Mouse (Mus musculus) heart, postnatal 14 days (tissue): ENCODE measurements around the gene Capn1. TPM values are rescaled to one million over a fixed set of nuclear protein-coding genes. Genes with fewer than 3 reads are reported as not detected.
"Not testable (repeated sequence)": the region's sequence is repeated elsewhere in the genome, so short reads cannot be mapped to it uniquely, and the experiment has no call there.

ENCODE experiments used
- DNase-seq, 2 experiments: peaks; one replicate each; pipeline ENCODE4 v3.0.0; 2021 to 2022
- intact Hi-C: fragments of 180-260 bp; cut with DNase I; formaldehyde crosslinking; loops from one replicate; pipeline ENCODE4 v1.15.1; 2025
- total RNA-seq, 2 experiments: library from RNA; stranded (reverse); gene quantifications; 2 replicates each; pipeline ENCODE4 v1.2.3; 2021

Capn1 gene
- total RNA-seq, 2 experiments from 2014 or later = 31.7 to 36.8 TPM

DNA sequence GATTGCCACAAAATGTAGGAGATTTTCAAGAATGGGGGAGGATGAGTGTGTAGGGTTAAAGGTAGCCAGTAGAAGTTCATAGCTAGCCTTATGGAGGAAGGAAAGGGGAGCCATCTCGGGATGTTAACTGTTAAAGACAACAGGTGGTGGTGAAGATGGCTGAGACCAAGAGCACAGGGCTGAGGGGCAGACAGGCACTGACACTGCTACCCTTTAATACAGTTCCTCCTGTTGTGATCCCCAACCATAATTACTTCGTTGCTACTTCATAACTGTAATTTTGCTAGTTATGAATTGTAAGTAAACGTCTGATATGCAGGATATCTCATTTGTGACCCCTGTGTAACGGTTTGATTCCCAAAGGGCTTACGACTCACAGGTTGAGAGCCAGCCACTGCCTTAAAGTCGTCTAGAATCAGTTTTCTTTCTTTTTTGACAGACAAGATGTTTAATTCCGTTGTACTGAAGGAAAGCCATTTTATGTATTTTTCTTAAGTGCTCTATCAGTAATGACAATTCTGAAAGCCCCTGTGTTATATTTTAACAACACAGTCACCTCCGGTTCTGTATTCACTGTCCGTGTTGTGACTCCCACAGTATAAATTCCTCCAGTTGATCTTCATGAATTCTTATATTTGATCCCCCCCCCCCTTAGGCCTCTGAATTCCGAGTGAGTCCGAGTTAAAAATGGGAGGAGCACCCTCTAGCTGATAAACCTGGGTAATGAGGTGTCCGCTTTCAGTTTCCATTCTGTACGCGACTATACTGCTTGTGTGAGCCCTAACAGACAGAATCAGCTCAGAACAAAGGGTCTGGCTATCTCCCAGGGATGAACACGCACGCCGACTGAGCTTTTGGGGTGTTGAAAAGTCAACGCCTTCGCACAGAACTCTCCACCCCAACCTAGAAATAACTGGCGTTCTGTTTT, 29.9 kb upstream of the Capn1 start:
- intact Hi-C loops = loop anchor here (2.0 to 5.0 kb wide), 3 partner anchors 81 to 128 kb away; partner anchors contain the start of genes Pola2 and Snx15
- DNase-seq = no peak

DNA sequence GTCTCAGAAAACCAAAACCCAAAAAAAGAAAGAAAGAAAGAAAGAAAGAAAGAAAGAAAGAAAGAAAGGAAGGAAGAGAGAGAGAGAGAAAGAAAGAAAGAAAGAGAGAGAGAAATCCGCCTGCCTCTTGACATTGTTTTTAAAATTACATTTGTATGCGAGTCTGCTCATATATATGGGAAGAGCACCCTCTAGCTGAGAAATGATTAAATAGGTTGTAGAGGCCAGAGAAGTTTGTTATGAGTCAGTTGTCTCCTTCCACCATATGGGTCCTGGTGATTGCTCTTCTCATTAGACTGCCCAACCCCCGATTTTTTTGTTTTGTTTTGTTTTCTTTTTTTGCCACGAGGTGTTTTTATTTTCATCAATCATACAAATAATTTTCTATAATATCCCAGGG, 28.4 kb upstream of the Capn1 start:
- intact Hi-C loops = loop anchor here (2.0 kb wide), 1 partner anchor 79 kb away; the partner anchor contains the start of gene Pola2
- DNase-seq = not testable (repeated sequence)

DNA sequence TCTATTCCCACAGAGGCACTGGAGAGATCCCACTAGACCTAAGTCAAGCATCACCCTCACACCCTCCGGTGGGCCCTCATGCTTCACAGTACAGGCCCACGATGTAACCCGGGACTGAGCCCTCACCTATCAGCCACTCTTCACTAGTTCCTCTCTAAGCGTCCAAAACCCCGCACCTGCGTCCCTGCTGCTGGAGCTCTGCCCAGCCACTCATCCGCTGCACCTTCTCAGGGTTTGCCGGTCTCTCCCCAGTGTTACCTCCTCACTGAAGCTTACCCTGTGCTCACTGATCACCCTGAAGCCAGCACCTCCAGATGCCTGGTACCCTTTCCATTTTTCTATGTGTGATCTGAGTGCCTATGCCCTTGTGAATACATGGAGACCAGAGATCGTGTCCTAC, 26.6 kb upstream of the Capn1 start:
- no peak for DNase-seq
- intact Hi-C loops = no loop called here

DNA sequence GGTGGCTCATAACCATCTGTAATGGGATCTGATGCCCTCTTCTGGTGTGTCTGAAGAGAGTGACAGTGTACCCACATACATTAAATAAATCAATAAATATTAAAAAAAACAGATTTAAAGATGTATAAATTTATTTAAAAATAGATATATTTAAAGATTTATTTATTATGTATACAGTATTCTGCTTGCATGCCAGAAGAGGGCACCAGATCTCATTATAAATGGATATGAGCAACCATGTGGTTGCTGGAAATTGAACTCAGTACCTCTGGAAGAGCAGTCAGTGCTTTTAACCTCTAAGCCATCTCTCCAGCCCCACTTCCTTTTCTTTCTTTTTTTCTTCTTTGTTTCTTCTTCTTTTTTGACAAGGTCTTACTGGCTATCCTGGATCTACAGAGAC, 24.3 kb upstream of the Capn1 start:
- intact Hi-C loops = no loop called here
- DNase-seq = no peak

DNA sequence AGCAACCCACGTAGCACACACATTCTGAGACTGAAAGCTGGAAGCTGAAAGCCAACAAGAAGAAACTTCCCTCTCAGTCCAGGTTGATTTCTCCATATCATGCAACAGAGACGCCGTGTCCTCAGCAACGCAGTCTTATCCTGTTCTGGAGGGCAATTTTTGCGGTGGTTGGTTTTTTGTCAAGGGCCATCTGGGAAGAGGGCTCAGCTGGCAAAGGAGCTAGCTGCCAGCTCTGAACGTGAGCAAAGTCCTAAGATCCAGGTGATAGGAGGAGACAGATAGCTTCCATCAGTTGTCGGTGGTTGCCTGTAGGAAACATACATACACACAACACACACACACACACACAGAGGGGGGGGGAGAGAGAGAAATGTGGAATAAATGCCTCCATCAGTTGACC, 22.6 kb upstream of the Capn1 start:
- DNase-seq = no peak
- intact Hi-C loops = no loop called here

DNA sequence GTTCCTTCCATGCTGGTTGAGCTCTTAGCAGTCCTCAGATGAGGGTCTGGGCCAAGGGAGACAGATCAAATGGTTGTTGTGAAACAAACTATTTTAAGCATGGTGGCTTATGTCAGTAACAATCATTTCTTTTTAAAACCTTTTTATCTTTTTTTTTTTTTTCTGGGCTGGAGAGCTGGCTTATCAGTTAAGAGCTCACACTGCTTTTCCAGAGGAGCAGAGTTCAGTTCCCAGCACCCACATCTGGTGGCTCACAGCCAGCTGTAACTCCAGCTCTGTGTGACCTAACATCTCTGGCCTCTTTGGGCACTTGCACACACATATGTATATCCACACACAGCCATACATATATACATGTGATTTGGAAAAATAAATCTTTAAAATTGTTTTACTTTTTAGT, 22.0 kb upstream of the Capn1 start:
- intact Hi-C loops = no loop called here
- DNase-seq = no peak

DNA sequence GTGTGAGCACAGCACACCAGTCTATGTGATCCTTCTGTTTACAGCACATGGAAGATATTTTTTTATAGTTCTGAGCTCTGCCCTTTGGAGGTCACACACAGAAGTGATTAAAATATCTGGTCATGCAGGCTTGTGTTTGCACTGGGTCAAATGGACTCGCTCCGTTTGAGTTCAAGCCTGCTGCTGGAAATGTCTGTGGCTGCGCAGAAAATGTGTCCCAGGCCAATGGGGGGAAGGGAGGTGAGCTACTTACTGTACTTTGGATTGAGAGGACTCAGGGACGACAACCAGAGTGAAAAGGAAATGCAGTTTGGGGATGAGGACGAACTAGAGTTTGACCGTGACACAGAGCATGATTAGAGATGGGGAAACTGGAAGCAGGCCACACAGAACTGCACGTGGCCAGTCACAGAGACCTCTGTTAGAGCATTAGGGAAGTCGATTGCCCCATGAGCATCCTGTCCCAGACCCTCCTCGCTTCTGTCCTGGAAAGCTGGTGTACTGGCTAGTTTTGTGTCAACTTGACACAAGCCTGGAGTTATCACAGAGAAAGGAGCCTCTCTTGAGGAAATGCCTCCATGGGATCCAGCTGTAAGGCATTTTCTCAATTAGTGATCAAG, 20.4 kb upstream of the Capn1 start:
- intact Hi-C loops = no loop called here
- no peak for DNase-seq

DNA sequence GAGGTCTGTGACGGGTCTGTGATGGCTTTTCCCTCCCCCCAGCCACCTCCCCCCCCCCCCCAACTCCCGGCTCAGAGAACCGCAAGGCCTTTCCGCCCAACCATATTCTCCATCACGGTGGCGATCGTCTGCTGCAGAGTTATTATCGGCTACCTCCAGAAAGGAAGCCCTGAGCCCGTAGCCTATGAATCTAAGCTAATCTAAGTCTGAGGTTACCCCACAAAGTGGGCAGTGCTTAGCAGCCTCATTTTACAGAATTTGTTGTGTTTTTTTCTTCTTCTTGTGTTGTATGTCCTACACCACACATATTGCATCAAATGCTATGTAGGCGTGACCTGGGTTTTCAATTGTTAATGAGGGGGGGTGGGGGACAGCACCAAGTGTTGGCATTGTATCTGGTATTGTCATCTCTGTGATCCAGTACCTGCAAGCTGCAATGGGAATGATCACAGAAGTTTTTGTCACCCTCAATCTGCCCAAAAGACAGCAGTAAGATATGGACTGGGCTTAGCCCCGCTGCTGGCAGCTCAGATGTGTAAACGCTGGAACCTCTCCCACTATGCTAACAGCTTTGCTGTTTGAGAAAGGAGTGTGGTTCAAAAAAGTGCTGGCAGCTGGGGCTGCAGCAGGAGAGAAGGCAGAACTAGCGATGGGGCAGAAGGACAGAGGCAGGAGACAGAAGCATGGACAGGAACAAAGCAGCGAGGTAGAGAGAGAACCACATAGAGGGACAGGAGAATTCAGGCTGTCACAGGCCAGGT, 15.0 kb upstream of the Capn1 start:
- no peak for DNase-seq
- intact Hi-C loops = no loop called here

DNA sequence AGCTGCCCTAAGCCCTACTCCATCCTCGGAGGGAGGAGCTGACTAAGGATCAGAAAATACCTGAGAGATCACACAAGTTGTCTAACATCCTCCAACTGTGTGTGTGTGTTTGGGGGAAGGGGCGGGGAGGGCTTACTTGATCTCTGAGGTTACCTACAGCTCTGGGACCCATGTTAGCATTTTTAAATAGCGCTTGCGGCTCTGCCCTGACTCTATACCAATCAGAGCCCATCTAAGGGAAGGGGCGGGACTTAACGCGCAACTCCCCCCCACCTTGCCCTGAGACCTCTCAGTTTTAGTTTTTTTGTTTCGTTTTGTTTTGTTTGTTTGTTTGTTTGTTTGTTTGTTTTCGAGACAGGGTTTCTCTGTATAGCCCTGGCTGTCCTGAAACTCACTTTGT, 13.7 kb upstream of the Capn1 start:
- no peak for DNase-seq
- intact Hi-C loops = no loop called here

DNA sequence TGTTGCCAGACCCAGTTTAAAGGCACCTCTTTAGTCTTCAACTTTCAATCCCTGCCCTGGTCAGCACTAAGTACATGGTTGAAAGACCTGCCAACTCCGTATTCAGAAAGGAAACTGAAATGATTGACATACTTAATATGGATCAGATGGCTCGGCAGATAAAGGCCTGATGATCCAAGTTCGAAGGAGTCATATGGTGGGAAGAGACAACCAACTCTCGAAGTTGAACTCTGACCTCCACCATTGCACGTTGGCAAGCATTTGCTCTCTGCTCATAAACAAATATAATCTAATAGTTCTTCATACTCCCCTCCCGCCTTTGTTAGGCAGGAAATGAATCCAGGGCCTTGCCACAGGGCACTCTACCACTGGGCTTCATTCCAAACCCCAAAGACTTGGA, 13.3 kb upstream of the Capn1 start:
- intact Hi-C loops = no loop called here
- DNase-seq = no peak

DNA sequence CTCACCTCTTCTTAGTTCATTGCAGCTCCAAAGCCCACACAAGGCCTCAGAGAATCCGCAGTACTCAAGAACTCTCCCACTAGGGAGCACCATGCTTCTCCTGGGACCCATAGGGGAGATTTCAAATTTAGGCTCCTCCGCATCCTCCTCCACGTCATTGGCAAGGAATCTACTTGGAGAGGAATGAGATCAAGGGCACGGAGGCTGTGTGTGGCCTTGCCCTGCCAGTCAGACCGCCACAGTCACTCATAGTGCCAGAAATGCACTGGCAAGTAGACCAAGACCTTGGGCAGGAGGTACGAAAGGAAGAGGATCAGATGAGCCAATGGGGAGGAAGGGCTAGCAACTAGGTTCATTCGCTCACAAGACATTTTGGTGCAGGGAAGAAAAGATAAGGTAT, 8.2 kb upstream of the Capn1 start:
- DNase-seq = no peak
- intact Hi-C loops = no loop called here

DNA sequence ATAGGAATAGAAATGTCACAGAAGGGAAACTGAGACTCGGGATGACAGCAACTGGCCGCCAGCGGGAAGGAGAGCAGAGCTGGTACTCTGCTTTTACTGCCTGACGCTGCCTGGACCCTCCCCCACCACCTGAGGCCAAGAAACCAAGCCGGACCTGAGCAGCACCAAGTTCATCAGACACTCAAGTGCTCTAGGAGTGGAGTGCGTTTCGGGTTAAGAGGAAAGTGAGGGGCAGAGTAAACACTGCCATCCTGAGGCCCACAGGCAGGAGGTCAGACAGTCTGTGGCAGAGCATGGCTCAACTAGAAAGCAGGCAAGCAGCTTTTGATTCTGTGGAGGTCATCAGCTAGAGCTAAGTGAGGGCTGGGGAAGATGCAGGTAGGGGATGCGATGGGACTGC, 7.4 kb upstream of the Capn1 start:
- intact Hi-C loops = no loop called here

DNA sequence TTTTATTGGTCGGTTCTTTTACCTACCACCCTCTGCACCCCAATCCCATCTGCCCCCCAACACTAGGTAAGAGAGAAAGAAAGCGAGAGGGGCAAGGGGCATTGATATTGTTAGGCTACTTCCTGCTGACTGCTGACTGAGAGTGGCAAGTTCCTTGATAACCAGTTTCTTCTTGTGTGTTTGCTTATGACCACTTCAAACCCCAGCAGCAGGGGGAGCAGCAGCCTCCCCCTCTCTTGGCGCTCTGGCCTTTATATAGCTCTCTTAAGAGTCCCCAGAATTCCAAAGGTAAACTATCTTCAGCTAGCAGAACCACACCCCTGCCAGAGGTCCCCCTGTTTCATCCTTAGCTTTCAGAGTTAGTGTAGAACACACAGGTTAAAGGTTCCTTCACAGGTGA, 4.6 kb upstream of the Capn1 start:
- no peak for DNase-seq

More for the DNA sequence above, 7.4 kb upstream of the Capn1 start:
- no peak for DNase-seq

DNA sequence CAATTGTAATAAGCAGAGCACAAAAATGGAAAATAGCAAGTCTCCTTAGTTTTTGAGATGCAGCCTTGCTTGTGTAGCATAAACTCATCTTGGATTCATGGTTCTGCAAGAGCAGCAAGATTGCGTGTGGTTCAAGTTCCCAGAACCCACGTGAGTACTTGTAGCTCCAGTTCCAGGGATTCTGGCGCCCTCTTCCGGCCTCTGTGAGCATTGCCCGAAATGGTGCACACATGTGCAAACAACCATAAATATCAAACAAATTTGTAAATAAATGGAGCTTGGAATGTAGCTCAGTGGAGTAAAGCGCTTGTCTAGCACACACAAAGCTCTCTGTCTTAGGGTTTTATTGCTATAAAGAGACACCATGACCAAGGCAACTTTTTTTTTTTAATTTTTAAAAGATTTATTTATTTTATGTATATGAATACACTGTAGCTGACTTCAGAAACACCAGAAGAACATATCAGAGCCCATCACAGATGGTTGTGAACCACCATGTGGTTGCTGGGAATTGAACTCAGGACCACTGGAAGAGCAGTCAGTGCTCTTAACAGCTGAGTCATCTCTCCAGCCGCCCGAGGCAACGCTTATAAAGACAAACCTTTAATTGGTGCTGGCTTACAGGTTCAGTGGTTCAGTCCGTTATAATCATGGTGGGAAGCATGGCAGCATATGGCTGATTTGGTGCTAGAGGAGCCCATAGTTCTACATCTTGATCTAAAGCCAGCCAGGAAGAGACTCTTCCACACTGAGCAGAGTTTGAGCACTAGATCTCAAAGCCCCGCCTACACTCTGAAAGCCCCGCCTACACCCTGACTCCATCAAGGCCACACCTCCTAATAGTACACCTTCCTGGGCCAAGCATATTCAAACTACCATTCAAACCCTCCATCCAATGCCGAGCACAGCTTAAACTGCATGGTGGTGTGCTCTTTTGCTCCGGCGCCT, 2.7 kb upstream of the Capn1 start:
- DNase-seq = peak; percentile 86 to 92
- intact Hi-C loops = loop anchor here (1.0 to 5.0 kb wide), 2 partner anchors 53 to 96 kb away; partner anchors contain the start of gene Cdc42ep2

More for the DNA sequence above, 4.6 kb upstream of the Capn1 start:
- intact Hi-C loops = no loop called here

DNA sequence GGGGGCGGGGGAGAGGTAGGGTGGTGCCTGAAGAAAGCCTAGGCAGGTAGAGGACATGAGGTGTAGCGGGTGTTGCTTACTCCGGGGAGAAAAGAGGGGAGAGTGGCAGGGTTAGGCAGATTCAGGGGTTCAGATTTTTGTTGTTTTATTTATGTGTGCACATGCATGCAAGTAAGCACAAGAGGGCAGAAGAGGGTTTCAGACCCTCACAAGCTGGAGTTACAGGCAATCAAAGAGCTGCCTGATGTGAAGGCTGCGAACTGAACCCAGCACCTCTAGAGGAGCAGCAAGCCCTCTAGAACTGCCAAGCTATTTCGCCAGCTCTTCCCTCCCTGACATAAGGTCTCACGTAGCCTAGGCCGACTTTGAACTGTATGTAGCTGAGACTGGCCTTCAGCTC, 835 bp upstream of the Capn1 start:
- no peak for DNase-seq
- intact Hi-C loops = loop anchor here (5.0 kb wide), 1 partner anchor 94 kb away; the partner anchor contains the start of gene Cdc42ep2

DNA sequence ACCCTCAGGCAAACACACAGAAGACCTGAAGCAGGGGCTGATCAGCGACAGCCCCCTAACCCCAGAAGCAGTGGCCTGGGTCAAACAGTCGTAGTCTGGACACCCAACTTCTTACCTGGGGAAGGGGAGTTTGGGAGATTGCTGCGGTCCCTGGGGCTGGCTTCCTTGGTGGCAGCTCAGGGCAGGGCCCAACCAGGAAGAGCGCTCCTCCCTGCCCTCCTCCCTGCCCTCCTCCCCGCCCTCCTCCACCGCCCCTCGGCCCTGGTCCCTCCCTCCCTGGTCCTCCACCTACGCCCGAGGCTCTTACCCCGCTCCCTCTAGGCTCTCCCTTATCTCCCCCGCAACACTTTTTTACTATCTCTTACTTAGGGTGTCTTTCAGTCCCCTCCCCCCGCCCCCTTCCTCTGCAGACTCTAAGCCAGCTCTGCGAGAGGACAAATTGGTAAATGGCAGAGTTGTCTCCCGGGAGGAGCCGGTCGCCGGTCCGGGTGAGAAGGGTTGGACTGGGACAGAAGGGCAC, 646 bp downstream of the Capn1 start:
- DNase-seq = peak; percentile 45 to 65
- intact Hi-C loops = loop anchor here (5.0 kb wide), 1 partner anchor 93 kb away; the partner anchor contains the start of gene Cdc42ep2

DNA sequence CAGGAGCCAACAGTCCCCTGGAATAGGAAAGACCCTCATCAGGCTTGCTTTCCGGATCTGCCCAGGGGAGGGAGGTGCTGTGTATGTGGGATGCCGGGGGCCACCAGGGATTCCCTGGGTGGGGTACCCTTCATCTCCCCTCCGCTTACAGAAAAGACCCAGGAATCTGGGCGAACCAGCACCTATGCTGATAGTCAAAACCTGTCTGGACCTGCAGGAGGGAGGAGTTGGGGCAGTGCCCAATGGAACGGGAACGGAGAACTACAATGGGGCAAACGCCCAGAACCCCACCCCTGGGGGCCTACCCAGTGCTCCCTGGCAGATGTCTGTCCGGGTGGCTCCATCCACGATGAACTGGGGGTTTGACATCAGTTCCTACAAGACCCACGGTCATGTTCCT, 2.0 kb downstream of the Capn1 start:
- DNase-seq = no peak
- intact Hi-C loops = no loop called here

DNA sequence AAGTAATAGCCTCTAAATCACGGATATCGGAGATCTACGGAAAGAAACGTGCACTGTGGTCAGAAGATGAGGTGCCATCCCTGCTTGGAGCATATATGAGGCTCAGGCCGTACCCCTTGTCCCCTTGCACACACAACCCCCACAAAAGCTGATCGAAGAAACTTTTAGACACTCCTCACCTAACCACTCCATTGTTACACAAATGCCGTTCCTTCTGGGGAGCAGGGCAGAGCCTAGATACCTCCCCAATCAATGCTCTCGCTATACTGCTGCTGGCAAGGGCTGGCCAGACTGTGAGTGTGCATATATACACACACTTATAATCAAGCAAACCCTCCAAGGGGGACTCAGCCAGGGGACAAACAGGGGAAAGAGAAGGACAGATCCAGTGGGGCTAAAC, 6.6 kb downstream of the Capn1 start:
- intact Hi-C loops = no loop called here
- no peak for DNase-seq

DNA sequence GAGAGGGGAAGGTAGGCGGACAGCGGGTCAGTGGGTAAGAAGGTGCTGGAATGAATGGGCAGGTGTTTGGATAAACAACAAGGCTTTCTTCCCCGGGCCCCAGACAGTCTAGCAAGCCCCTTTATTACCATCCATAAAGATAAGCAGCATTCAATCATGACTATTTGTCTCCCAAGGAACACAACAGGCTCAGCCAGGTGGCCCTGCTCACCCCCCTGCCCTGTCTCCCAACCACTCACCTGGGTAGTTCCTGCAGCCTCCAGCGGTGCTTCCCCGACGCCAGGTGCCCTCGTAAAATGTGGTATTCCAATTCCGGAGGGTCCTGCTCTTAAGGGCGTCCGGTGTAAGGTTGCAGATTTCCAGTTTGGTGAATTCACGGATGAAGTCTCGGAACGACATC, 8.7 kb downstream of the Capn1 start:
- intact Hi-C loops = no loop called here
- DNase-seq = no peak

DNA sequence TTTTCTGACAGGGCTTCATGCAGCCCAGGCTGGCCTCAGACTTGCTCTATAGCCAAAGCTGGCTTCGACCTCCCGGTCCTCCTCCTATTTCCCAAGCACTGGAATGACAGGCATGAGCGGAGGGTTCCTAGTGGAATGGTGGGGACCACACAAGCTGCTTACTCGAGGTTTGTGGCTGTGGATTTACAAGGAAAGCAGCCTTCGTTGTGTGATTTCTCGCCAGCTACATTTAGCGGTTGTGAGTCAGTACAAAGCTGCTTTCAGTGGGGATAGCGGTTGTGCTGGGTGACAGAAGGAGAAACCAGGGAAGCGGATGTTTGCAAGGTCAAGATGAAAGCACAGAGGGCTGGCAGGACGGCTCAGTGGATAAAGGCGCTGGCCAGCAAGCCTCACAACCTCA, 10.2 kb downstream of the Capn1 start:
- intact Hi-C loops = no loop called here
- no peak for DNase-seq
